Mouse (Mus musculus) G1E (cell line): Measurements from ENCODE around the gene Prkar1a.
"Not testable (repeated sequence)": the region's sequence is repeated elsewhere in the genome, so short reads cannot be mapped to it uniquely, and the experiment has no call there.

Source experiments
- CTCF ChIP-seq: IDR thresholded peaks from 2 replicates; pipeline ENCODE4 v1.5.1; 2012; ENCODE audit warnings: low read depth, low read length, inconsistent platforms, mixed read lengths
- GATA1 ChIP-seq: IDR thresholded peaks from 2 replicates; pipeline ENCODE4 v1.6.1; 2012; ENCODE audit warnings: borderline replicate concordance, low read length, inconsistent platforms, mixed read lengths
- GATA2 ChIP-seq: IDR thresholded peaks from 2 replicates; pipeline ENCODE4 v1.6.1; 2012; ENCODE audit warnings: low read depth, low read length, inconsistent platforms, borderline replicate concordance
- POLR2AphosphoS5 ChIP-seq: IDR thresholded peaks from 2 replicates; pipeline ENCODE4 v1.6.1; 2012; ENCODE audit warnings: low read depth, low read length, inconsistent platforms; ENCODE audit not compliant: insufficient replicate concordance
- TAL1 ChIP-seq: conservative IDR thresholded peaks from 2 replicates; pipeline ENCODE4 v1.6.1; 2012; ENCODE audit warnings: low read depth, low read length, inconsistent platforms, mixed read lengths

DNA sequence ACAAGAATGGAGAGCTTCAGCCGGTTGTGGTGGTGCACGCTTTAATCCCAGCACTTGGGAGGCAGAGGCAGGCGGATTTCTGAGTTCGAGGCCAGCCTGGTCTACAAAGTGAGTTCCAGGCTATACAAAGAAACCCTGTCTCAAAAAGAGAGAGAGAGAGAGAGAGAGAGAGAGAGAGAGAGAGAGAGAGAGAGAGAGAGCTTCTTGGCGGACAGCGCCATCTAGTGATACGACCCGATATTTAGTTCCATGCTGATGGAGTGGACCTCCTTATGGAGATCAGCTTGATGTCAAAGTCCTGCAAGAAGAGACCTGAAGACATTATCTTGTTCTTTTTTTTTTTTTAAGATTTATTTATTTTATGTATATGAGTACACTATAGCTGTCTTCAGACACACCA, 30.1 kb upstream of the Prkar1a start:
- peak; percentile 45; the same call in 1 of the 2 replicates for TF ChIP-seq CTCF
- not testable (repeated sequence) for TF ChIP-seq GATA1, TAL1, POLR2AphosphoS5, GATA2
